Mouse (Mus musculus) CD4-positive, CD25-positive, alpha-beta regulatory T cell, adult 2 months (primary cell): Measurements from ENCODE around the gene Pigb.
A peak's percentile ranks its signal among the peaks of the same experiment; 100 is the strongest.
"Not testable (repeated sequence)": the region's sequence is repeated elsewhere in the genome, so short reads cannot be mapped to it uniquely, and the experiment has no call there.

Source experiments
- DNase-seq: peaks from one replicate; pipeline ENCODE4 v3.0.0-alpha.2; 2012; ENCODE audit warnings: low read depth, low spot score

Pigb gene

GRCm38 (mm10) chr9:73040080-73040479 is at the start of gene Pigb:
Gene Pigb (minus strand): TSS chr9:73040378.
- DNase-seq: peak; percentile 15

- peak; percentile 68 for DNase-seq
These were observed 49.2 kb upstream of the Pigb start for GRCm38 (mm10) chr9:73089222-73089920.

- peak; percentile 26 for DNase-seq
These were observed 47.4 kb upstream of the Pigb start for GRCm38 (mm10) chr9:73087581-73087980.

- peak; percentile 61 for DNase-seq
These were observed 46.9 kb upstream of the Pigb start for GRCm38 (mm10) chr9:73087121-73087520.

GRCm38 (mm10) chr9:73085845-73086244 is 45.7 kb upstream of the Pigb start:
- DNase-seq: no peak

- no peak for DNase-seq
These were observed 43.8 kb upstream of the Pigb start for GRCm38 (mm10) chr9:73083956-73084355.

- DNase-seq: no peak
These were observed 42.3 kb upstream of the Pigb start for GRCm38 (mm10) chr9:73082291-73083000.

- DNase-seq: peak; percentile 21
These were observed 39.7 kb upstream of the Pigb start for GRCm38 (mm10) chr9:73079801-73080325.

GRCm38 (mm10) chr9:73079349-73079748 is 39.2 kb upstream of the Pigb start:
- DNase-seq: not testable (repeated sequence)

- DNase-seq: peak; percentile 61
These were observed 33.0 kb upstream of the Pigb start for GRCm38 (mm10) chr9:73073169-73073568.

GRCm38 (mm10) chr9:73072426-73072825 is 32.2 kb upstream of the Pigb start:
- peak; percentile 39 for DNase-seq

GRCm38 (mm10) chr9:73070971-73071659 is 30.9 kb upstream of the Pigb start:
- DNase-seq: peak; percentile 57

GRCm38 (mm10) chr9:73068688-73069087 is 28.5 kb upstream of the Pigb start:
- no peak for DNase-seq

GRCm38 (mm10) chr9:73068230-73068679 is 28.1 kb upstream of the Pigb start:
- peak; percentile 52 for DNase-seq

GRCm38 (mm10) chr9:73067086-73067485 is 26.9 kb upstream of the Pigb start:
- DNase-seq: no peak

- no peak for DNase-seq
These were observed 23.6 kb upstream of the Pigb start for GRCm38 (mm10) chr9:73063621-73064290.

GRCm38 (mm10) chr9:73059224-73059623 is 19.0 kb upstream of the Pigb start:
- DNase-seq: no peak

- DNase-seq: peak; percentile 43
These were observed 15.3 kb upstream of the Pigb start for GRCm38 (mm10) chr9:73055441-73055911.

- peak; percentile 29 for DNase-seq
These were observed 10.4 kb upstream of the Pigb start for GRCm38 (mm10) chr9:73050606-73051005.

GRCm38 (mm10) chr9:73049833-73050232 is 9.7 kb upstream of the Pigb start:
- DNase-seq: no peak

GRCm38 (mm10) chr9:73048927-73049326 is 8.7 kb upstream of the Pigb start:
- DNase-seq: no peak
